Mouse (Mus musculus): ENCODE data around the gene Frs2.

- TF ChIP-seq POLR2A (IDR thresholded peaks at IDR 0.05; ENCODE audit: low read depth, low read length) (no peak), CTCF (conservative IDR thresholded peaks at IDR 0.05; ENCODE audit: insufficient read depth, insufficient read length, low read depth, low read length) (no peak)
These were observed 36.9 kb downstream of the Frs2 start for GRCm38 (mm10) chr10:117111455-117111854.

Measured in kidney, adult 2 months (tissue).